Mouse (Mus musculus): ENCODE data around the gene Exoc4. TPM values are rescaled to one million over a fixed set of nuclear protein-coding genes. Genes with fewer than 3 reads are reported as not detected.

The Exoc4 gene
- polyA plus RNA-seq, 1 experiment = 15.5 TPM

DNA sequence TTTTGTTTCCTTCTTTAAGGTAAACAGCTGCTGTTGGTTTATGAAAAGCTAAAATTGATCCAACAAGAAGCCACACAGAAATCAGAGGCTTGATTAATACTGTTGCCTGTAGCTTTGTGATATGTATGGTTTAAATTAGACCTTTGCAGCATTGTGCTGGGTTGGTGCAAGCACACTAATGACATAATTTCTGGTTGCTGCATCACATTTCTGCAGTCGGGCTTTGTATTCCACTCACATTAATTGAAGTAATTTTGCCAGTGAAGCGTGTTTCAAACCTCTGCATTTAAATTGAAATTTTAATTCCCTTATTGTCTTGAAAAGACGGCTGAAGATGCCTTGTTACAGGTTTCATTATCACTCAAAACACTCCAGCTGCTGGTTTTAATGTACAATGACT lies 34.6 kb downstream of the Exoc4 start:
- no peaks in the 10 kb centered on the region for H3K4me1 ChIP-seq (ENCODE audit: control insufficient read depth, insufficient read depth, insufficient read length, low read length)

DNA sequence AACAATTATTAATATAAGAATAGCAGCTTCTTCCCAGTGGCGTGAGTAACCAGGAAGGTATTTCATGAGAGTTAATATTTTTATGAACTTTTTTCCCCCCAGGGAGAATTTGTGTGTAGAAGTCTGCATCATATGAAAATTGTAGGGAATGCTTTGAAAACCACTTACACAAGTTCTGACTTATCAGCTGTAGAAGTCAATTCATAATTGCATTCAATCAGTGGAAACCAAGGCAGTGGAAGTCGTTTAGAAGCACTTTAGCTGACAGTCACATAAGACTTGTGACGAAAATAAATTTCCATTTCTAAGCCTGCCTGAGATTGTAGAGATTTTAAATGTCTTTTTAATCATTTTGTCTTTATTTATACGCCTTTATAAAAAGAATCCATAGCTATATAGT lies 35.1 kb downstream of the Exoc4 start:
- H3K4me1 ChIP-seq (ENCODE audit: control insufficient read depth, insufficient read depth, insufficient read length, low read length) = no peaks in the 10 kb centered on the region
- H3K4me3 ChIP-seq (ENCODE audit: insufficient read depth, low read depth, low read length) = no peak overlapping the region
- no peak overlapping the region for H3K27ac ChIP-seq (replicated peaks; ENCODE audit: low read depth, low read length)

More for the DNA sequence above, 34.6 kb downstream of the Exoc4 start:
- H3K4me3 ChIP-seq (ENCODE audit: insufficient read depth, low read depth, low read length) = no peak overlapping the region
- no peak overlapping the region for H3K27ac ChIP-seq (replicated peaks; ENCODE audit: low read depth, low read length)

DNA sequence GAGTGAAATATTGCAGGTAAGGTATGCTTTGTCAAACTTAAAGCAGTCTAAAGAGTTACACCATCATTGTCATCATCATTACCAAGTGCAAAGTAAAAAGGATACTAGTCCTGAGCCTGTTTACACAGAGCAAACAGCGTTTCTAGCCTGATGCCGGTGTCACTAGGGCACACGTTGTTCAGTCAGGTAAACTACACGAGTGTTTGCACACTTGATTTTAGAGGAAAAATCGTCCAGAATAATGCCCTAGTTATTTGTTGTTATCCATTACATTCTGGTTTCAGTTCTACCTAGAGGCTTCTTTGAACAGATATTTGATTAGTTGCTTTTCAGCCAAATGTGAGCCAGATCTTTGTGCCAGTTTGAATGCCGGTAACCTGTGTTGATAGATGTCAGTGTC lies 37.5 kb downstream of the Exoc4 start:
- H3K27ac ChIP-seq (replicated peaks; ENCODE audit: low read depth, low read length) = no peak overlapping the region
- H3K4me1 ChIP-seq (ENCODE audit: control insufficient read depth, insufficient read depth, insufficient read length, low read length) = no peaks in the 10 kb centered on the region
- no peak overlapping the region for H3K4me3 ChIP-seq (ENCODE audit: insufficient read depth, low read depth, low read length)

DNA sequence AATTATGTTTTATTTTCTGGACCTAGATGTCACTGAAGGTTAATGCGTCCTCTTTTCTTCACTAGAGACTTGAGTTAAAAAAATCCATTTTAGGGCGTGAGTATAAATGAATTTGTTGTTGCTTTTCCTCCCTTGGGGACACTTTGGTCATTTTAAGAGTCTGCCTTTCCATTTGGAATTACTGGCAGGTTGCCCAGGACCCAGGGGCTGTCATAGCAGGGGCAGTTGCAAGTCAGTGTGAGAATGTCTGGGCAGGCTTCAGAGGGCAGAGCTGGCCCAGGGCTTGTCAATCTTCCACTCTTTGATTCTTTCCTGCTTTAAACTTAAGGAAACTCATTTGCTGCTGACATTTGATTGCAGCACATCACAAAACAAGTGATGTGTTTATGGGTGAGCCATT lies 45.7 kb downstream of the Exoc4 start:
- peaks cover 2% of the 10 kb centered on the region for H3K4me1 ChIP-seq (ENCODE audit: control insufficient read depth, insufficient read depth, insufficient read length, low read length)
- H3K4me3 ChIP-seq (ENCODE audit: insufficient read depth, low read depth, low read length) = no peak overlapping the region
- H3K27ac ChIP-seq (replicated peaks; ENCODE audit: low read depth, low read length) = no peak overlapping the region

GRCm38 (mm10) chr6:33297566-33297965 lies 48.7 kb downstream of the Exoc4 start:
- Histone ChIP-seq H3K4me1 (ENCODE audit: control insufficient read depth, insufficient read depth, insufficient read length, low read length) (peaks cover 2% of the 10 kb centered on the region), H3K27ac (replicated peaks; ENCODE audit: low read depth, low read length) (no peak overlapping the region), H3K4me3 (ENCODE audit: insufficient read depth, low read depth, low read length) (no peak overlapping the region)

- H3K4me3 ChIP-seq (ENCODE audit: insufficient read depth, low read depth, low read length) = no peak overlapping the region
- peaks cover 2% of the 10 kb centered on the region for H3K4me1 ChIP-seq (ENCODE audit: control insufficient read depth, insufficient read depth, insufficient read length, low read length)
- H3K27ac ChIP-seq (replicated peaks; ENCODE audit: low read depth, low read length) = no peak overlapping the region
Measured at GRCm38 (mm10) chr6:33298768-33299167, 49.9 kb downstream of the Exoc4 start.

GRCm38 (mm10) chr6:33305996-33306395 lies 57.1 kb downstream of the Exoc4 start:
- H3K27ac ChIP-seq (replicated peaks; ENCODE audit: low read depth, low read length) = no peak overlapping the region
- H3K4me3 ChIP-seq (ENCODE audit: insufficient read depth, low read depth, low read length) = no peak overlapping the region

GRCm38 (mm10) chr6:33308646-33309045 lies 59.8 kb downstream of the Exoc4 start:
- no peak overlapping the region for H3K4me3 ChIP-seq (ENCODE audit: insufficient read depth, low read depth, low read length)
- H3K27ac ChIP-seq (replicated peaks; ENCODE audit: low read depth, low read length) = no peak overlapping the region
- peaks cover 4% of the 10 kb centered on the region; the same call in 1 of the 2 replicates for H3K4me1 ChIP-seq (ENCODE audit: control insufficient read depth, insufficient read depth, insufficient read length, low read length)

More at GRCm38 (mm10) chr6:33305996-33306395, 57.1 kb downstream of the Exoc4 start:
- no peaks in the 10 kb centered on the region for H3K4me1 ChIP-seq (ENCODE audit: control insufficient read depth, insufficient read depth, insufficient read length, low read length)

GRCm38 (mm10) chr6:33310486-33310885 lies 61.6 kb downstream of the Exoc4 start:
- peaks cover 4% of the 10 kb centered on the region; the same call in 1 of the 2 replicates for H3K4me1 ChIP-seq (ENCODE audit: control insufficient read depth, insufficient read depth, insufficient read length, low read length)
- no peak overlapping the region for H3K27ac ChIP-seq (replicated peaks; ENCODE audit: low read depth, low read length)

GRCm38 (mm10) chr6:33322849-33323248 lies 74.0 kb downstream of the Exoc4 start:
- Histone ChIP-seq H3K4me1 (ENCODE audit: control insufficient read depth, insufficient read depth, insufficient read length, low read length) (peaks cover 2% of the 10 kb centered on the region; the same call in 1 of the 2 replicates), H3K4me3 (ENCODE audit: insufficient read depth, low read depth, low read length) (no peak overlapping the region), H3K27ac (replicated peaks; ENCODE audit: low read depth, low read length) (no peak overlapping the region)

More at GRCm38 (mm10) chr6:33310486-33310885, 61.6 kb downstream of the Exoc4 start:
- no peak overlapping the region for H3K4me3 ChIP-seq (ENCODE audit: insufficient read depth, low read depth, low read length)

DNA sequence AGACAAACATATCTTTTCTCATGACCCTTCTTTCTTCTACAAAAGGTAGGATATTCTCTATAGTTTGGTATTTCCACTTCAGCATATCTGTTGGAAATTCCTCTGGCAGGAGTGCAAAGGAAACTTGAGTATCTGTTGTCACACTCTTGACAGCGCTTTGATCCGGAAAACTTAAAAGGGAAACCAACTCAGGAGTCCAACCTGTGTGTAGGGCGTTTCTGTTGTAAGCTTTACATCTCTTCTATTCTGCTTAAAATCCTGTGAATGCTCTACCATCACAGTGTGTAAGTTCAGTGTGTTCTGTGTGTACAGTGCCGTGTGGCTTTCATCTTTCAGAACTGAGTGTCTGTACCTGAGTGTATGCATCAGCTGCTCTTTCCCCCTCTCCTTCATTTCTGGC lies 74.5 kb downstream of the Exoc4 start:
- no peak overlapping the region for H3K4me3 ChIP-seq (ENCODE audit: insufficient read depth, low read depth, low read length)
- H3K27ac ChIP-seq (replicated peaks; ENCODE audit: low read depth, low read length) = no peak overlapping the region
- H3K4me1 ChIP-seq (ENCODE audit: control insufficient read depth, insufficient read depth, insufficient read length, low read length) = peaks cover 2% of the 10 kb centered on the region; the same call in 1 of the 2 replicates

- H3K4me1 ChIP-seq (ENCODE audit: control insufficient read depth, insufficient read depth, insufficient read length, low read length) = no peaks in the 10 kb centered on the region
- H3K4me3 ChIP-seq (ENCODE audit: insufficient read depth, low read depth, low read length) = no peak overlapping the region
- no peak overlapping the region for H3K27ac ChIP-seq (replicated peaks; ENCODE audit: low read depth, low read length)
Measured at GRCm38 (mm10) chr6:33328326-33328725, 79.4 kb downstream of the Exoc4 start.

DNA sequence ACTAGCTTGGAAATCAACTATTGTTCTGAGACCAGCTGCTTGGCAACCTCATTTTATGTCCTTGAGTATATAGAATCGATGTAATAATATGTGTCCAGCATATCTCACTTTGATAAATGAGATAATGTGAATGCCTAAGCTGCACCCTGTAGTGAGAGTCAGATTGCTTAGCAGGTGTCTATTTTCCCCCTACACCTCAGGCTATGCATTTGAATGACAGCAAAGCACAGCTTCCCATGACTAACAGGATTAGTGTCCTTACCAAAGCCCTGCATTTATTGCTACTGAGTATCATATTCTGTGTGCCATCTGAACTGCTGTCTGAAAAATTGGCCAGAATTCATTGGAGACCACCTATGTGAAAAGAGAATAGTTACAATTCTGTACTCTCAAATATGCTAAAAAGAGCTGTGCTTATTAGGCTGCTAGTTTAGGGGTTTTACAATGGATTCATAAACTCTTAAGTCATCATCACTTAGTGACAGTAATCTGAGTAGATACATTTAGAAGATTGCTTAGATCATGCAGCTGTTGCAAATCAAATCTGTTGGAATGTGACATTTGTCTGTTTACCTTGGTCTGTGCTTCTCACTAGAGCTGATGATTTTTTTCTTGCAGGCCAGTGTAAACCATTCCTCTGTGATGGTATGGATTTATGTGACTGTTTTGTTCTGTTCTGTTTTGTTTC lies 98.3 kb downstream of the Exoc4 start:
- H3K27ac ChIP-seq (replicated peaks; ENCODE audit: low read depth, low read length) = no peak overlapping the region
- H3K4me3 ChIP-seq (ENCODE audit: insufficient read depth, low read depth, low read length) = no peak overlapping the region
- no peaks in the 10 kb centered on the region for H3K4me1 ChIP-seq (ENCODE audit: control insufficient read depth, insufficient read depth, insufficient read length, low read length)

GRCm38 (mm10) chr6:33361613-33362012 lies 112.7 kb downstream of the Exoc4 start:
- no peak overlapping the region for H3K4me3 ChIP-seq (ENCODE audit: insufficient read depth, low read depth, low read length)
- H3K4me1 ChIP-seq (ENCODE audit: control insufficient read depth, insufficient read depth, insufficient read length, low read length) = no peaks in the 10 kb centered on the region
- no peak overlapping the region for H3K27ac ChIP-seq (replicated peaks; ENCODE audit: low read depth, low read length)

- H3K4me3 ChIP-seq (ENCODE audit: insufficient read depth, low read depth, low read length) = no peak overlapping the region
- H3K4me1 ChIP-seq (ENCODE audit: control insufficient read depth, insufficient read depth, insufficient read length, low read length) = peaks cover 6% of the 10 kb centered on the region; the same call in 1 of the 2 replicates
- no peak overlapping the region for H3K27ac ChIP-seq (replicated peaks; ENCODE audit: low read depth, low read length)
Measured at GRCm38 (mm10) chr6:33380517-33380916, 131.6 kb downstream of the Exoc4 start.

DNA sequence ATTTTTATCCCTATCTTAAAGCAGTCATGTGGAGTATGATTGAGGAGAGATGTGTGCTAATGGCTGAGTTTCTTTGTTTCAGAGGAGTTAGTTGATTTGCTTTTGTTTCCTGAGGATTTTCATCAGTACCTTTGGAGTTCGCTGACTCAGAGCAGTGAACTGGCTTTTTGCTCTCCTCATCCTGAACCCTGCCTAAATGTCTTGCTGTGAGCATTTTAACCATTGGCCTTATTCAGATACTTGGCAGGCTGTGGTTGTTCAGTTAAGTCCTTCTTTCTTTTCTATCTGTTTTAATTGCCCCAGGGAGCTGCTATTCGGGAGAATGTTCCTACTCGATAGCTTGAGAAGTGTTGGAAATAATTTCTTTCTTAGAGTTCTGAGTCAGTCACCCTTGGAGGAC lies 133.3 kb downstream of the Exoc4 start:
- Histone ChIP-seq H3K4me3 (ENCODE audit: insufficient read depth, low read depth, low read length) (no peak overlapping the region), H3K4me1 (ENCODE audit: control insufficient read depth, insufficient read depth, insufficient read length, low read length) (peaks cover 6% of the 10 kb centered on the region; the same call in 1 of the 2 replicates), H3K27ac (replicated peaks; ENCODE audit: low read depth, low read length) (no peak overlapping the region)

Data from brown adipose tissue, adult 24 weeks (tissue).